Mouse (Mus musculus) hindbrain, embryonic 16.5 days (tissue): ENCODE measurements at regions not wholly inside any gene's neighbourhood (a gene's known extent, or its start where the extent isn't known, plus 50 kb on each side); places are given as distances from the start of the nearest gene placed in this dataset.
A peak's percentile ranks its signal among the peaks of the same experiment; 100 is the strongest.

Source experiments
- ATAC-seq: fragments of 200-750 bp; cut with Nextera tagmentation; 2 replicates; pipeline ENCODE4 v1.8.0; 2017; ENCODE audit warnings: moderate TSS enrichment, moderate library complexity
- H3K27ac ChIP-seq: fragments of 300-500 bp; sonication (generic); 2 replicates; pipeline ENCODE4 v1.5.1; 2014; ENCODE audit warnings: low read depth, mild to moderate bottlenecking, control low read depth, low read length, moderate library complexity
- H3K27me3 ChIP-seq: fragments of 300-500 bp; sonication (generic); replicated peaks from 2 replicates; pipeline ENCODE4 v1.6.1; 2014; ENCODE audit warnings: low read length; ENCODE audit not compliant: control insufficient read depth, insufficient read depth
- H3K36me3 ChIP-seq: fragments of 300-500 bp; sonication (generic); 2 replicates; pipeline ENCODE4 v1.6.1; 2014; ENCODE audit warnings: mild to moderate bottlenecking, low read length, moderate library complexity, mixed read lengths; ENCODE audit not compliant: control insufficient read depth, insufficient read depth
- H3K4me1 ChIP-seq: fragments of 300-500 bp; sonication (generic); 2 replicates; pipeline ENCODE4 v1.6.1; 2014; ENCODE audit warnings: low read depth, low read length; ENCODE audit not compliant: control insufficient read depth, insufficient read depth
- H3K4me2 ChIP-seq: fragments of 300-500 bp; sonication (generic); 2 replicates; pipeline ENCODE4 v1.6.1; 2014; ENCODE audit warnings: mild to moderate bottlenecking, low read length, control low read depth, moderate library complexity
- H3K4me3 ChIP-seq: fragments of 300-500 bp; sonication (generic); 2 replicates; pipeline ENCODE4 v1.5.1; 2014; ENCODE audit warnings: mild to moderate bottlenecking, low read length, control low read depth, moderate library complexity
- H3K9ac ChIP-seq: fragments of 300-500 bp; sonication (generic); 2 replicates; pipeline ENCODE4 v1.6.1; 2014; ENCODE audit warnings: low read depth, mild to moderate bottlenecking, control low read depth, low read length, moderate library complexity
- H3K9me3 ChIP-seq: fragments of 300-500 bp; sonication (generic); 2 replicates; pipeline ENCODE4 v1.6.1; 2014; ENCODE audit warnings: mild to moderate bottlenecking, low read length, moderate library complexity; ENCODE audit not compliant: control insufficient read depth
- WGBS: fragments of 180-500 bp; shearing (Covaris S2); extraction: QIAGEN DNeasy Blood & Tissue Kit; methylation state at CpG from one replicate; pipeline ENCODE4 v1.1.7; 2014; 5-methylcytosine and 5-hydroxymethylcytosine counted together

DNA sequence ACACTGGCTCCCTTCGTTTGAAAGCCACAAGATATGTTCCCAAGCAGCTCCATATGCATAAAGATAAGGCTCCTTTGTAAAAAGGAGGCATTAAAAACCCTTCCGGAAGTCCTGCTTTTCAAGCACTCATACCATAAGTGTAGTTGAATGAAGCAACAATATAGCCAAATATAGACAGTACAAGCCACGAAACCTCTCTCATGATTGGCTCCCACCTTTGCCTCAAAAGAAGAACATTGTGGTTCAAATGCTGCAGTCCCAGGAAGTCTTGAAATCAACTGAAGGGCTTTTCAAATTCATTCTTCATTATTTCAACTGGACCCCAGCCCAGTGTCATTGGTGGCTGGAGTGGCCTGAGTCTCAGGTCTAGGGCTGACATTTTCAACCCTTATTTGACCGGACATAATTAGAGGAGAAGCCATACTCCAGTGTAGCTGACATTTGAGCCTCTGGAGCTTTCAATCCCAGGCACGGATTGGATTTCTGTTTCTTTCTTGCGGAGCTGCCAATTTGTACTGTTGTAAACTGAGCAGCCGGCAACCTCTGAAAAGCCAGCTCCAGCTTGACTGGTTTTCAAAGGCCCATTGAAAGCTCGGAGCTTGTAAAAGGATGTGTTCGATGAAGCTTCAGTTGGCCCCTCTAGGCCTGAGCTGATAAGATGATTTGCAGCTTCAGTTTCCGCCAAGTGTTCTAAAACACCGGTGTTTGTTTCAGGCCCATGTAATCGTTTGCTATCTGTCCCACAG is 105.4 kb downstream of the Tmsb4x start:
- 0 out of 2 replicates have a peak, but pooled peaks have one; percentile 27 for ATAC-seq
- H3K4me1 ChIP-seq: 0 out of 2 replicates have a peak, but pooled peaks cover 3% of the 10 kb centered on the region
- no peaks in the 10 kb centered on the region for H3K9me3 ChIP-seq
- H3K27ac ChIP-seq: no peak overlapping the region
- no peaks in the 10 kb centered on the region for H3K36me3 ChIP-seq
- H3K4me3 ChIP-seq: no peak overlapping the region
- no peak overlapping the region for H3K9ac ChIP-seq
- H3K4me2 ChIP-seq: no peak overlapping the region
- WGBS: 39% methylated on average over 12 of the region's 12 CpGs
- H3K27me3 ChIP-seq: peaks cover 16% of the 10 kb centered on the region

GRCm38 (mm10) chrX:167101929-167102328 is 107.2 kb downstream of the Tmsb4x start:
- no peak overlapping the region for H3K4me3 ChIP-seq
- peaks cover 16% of the 10 kb centered on the region for H3K27me3 ChIP-seq
- ATAC-seq: no peak
- 64% methylated on average over 2 of the region's 2 CpGs for WGBS
- H3K4me1 ChIP-seq: 0 out of 2 replicates have a peak, but pooled peaks cover 3% of the 10 kb centered on the region
- H3K9me3 ChIP-seq: no peaks in the 10 kb centered on the region
- H3K27ac ChIP-seq: no peak overlapping the region
- no peaks in the 10 kb centered on the region for H3K36me3 ChIP-seq
- no peak overlapping the region for H3K4me2 ChIP-seq
- H3K9ac ChIP-seq: no peak overlapping the region

GRCm38 (mm10) chrX:167099411-167099810 is 109.7 kb downstream of the Tmsb4x start:
- 56% methylated on average over 6 of the region's 6 CpGs for whole genome bisulfite sequencing
- H3K27ac ChIP-seq: no peak overlapping the region
- no peaks in the 10 kb centered on the region for H3K36me3 ChIP-seq
- peaks cover 15% of the 10 kb centered on the region for H3K27me3 ChIP-seq
- H3K9me3 ChIP-seq: no peaks in the 10 kb centered on the region
- no peak overlapping the region for H3K9ac ChIP-seq
- no peak overlapping the region for H3K4me3 ChIP-seq
- no peak for ATAC-seq
- H3K4me1 ChIP-seq: 0 out of 2 replicates have a peak, but pooled peaks cover 3% of the 10 kb centered on the region
- no peak overlapping the region for H3K4me2 ChIP-seq

- Histone ChIP-seq H3K27me3 (peaks cover 12% of the 10 kb centered on the region), H3K4me2 (no peak overlapping the region), H3K4me3 (no peak overlapping the region), H3K27ac (no peak overlapping the region), H3K36me3 (no peaks in the 10 kb centered on the region), H3K4me1 (0 out of 2 replicates have a peak, but pooled peaks cover under 1% of the 10 kb centered on the region), H3K9ac (no peak overlapping the region), H3K9me3 (no peaks in the 10 kb centered on the region)
- ATAC-seq: no peak
- 77% methylated on average over 3 of the region's 3 CpGs for WGBS
Observed at GRCm38 (mm10) chrX:167098914-167099313, 110.2 kb downstream of the Tmsb4x start.

- no peaks in the 10 kb centered on the region for H3K4me1 ChIP-seq
- H3K9ac ChIP-seq: no peak overlapping the region
- H3K9me3 ChIP-seq: no peaks in the 10 kb centered on the region
- H3K27me3 ChIP-seq: peaks cover 3% of the 10 kb centered on the region
- H3K27ac ChIP-seq: no peak overlapping the region
- WGBS: 88% methylated on average over 1 of the region's 1 CpGs
- no peak overlapping the region for H3K4me2 ChIP-seq
- no peak for ATAC-seq
- H3K36me3 ChIP-seq: no peaks in the 10 kb centered on the region
- H3K4me3 ChIP-seq: no peak overlapping the region
Observed at GRCm38 (mm10) chrX:167091841-167092240, 117.3 kb downstream of the Tmsb4x start.

DNA sequence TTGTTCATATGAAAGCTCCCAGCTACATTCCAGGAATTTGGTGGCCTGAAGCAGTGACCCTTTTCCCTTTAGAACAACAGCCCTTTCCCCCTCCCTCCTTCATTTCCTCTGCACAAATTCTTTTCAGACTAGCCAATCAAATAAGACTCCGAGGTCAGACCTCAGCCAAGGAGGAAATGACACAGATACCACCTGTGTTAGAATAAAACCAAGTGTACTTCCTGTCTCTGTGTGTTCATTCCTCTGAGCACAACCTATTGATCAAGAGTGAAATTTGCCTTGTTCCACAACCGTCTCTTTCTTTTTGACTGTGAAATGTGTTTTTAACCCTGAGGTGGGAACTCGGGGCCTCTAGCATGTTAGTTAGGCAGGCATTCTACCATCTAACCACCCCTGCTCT is 120.2 kb downstream of the Tmsb4x start:
- Histone ChIP-seq H3K4me3 (no peak overlapping the region), H3K27me3 (no peaks in the 10 kb centered on the region; the same call in 1 of the 2 replicates)
- WGBS: 40% methylated on average over 3 of the region's 3 CpGs

DNA sequence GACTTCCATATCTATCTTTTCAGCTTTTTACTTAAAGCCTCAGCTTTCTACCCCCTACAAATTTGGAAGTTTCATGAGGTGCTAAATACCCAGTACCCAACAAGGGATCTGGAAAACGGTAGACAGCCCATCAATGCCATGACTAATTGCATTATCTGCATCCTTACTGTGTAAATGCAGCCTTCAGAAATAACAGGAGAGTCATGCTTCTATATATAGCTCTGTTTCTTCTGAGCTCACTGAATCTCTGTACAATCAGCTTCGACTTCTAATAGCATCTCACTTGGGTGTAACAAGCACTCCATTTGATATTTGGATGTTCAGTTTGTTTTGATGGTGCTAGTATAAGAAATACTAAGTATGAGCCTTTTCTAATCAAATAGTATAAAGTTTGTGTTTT is 120.7 kb downstream of the Tmsb4x start:
- Histone ChIP-seq H3K4me2 (no peak overlapping the region), H3K4me1 (no peaks in the 10 kb centered on the region), H3K36me3 (no peaks in the 10 kb centered on the region), H3K27ac (no peak overlapping the region), H3K9ac (no peak overlapping the region), H3K9me3 (no peaks in the 10 kb centered on the region), H3K4me3 (no peak overlapping the region), H3K27me3 (no peaks in the 10 kb centered on the region; the same call in 1 of the 2 replicates)
- WGBS: 37% methylated on average over 2 of the region's 2 CpGs
- ATAC-seq: no peak

More for the DNA sequence above, 120.2 kb downstream of the Tmsb4x start:
- Histone ChIP-seq H3K36me3 (no peaks in the 10 kb centered on the region), H3K9me3 (no peaks in the 10 kb centered on the region), H3K9ac (no peak overlapping the region), H3K27ac (no peak overlapping the region), H3K4me2 (no peak overlapping the region), H3K4me1 (no peaks in the 10 kb centered on the region)
- no peak for ATAC-seq

DNA sequence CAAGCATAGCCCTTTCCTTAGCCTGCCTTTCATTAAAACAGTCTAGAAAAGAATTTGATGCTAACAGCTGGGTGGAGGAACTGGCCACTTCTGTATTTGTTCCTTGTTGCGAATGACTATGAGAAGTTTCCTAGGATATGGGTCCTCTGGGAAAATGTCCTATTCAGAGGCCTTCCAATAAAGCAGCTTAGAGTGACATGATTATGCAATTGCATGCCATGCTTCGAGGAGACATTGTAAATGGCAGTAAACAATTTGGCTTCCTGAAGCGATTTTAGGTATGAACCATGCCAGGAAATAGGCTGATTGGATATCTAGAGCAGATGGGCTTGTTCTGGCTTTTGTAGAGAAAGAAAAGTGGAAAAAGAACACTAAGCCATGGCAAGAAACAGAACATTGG is 128.3 kb downstream of the Tmsb4x start:
- Histone ChIP-seq H3K9ac (no peak overlapping the region), H3K4me3 (no peak overlapping the region), H3K4me1 (no peaks in the 10 kb centered on the region), H3K9me3 (no peaks in the 10 kb centered on the region), H3K4me2 (no peak overlapping the region), H3K27me3 (peaks cover 3% of the 10 kb centered on the region; the same call in 1 of the 2 replicates), H3K36me3 (no peaks in the 10 kb centered on the region), H3K27ac (no peak overlapping the region)
- 43% methylated on average over 3 of the region's 3 CpGs for WGBS
- ATAC-seq: no peak

- no peak overlapping the region for H3K4me3 ChIP-seq
- no peaks in the 10 kb centered on the region for H3K36me3 ChIP-seq
- no peaks in the 10 kb centered on the region for H3K9me3 ChIP-seq
- ATAC-seq: no peak
- WGBS: 77% methylated on average over 2 of the region's 2 CpGs
- peaks cover 2% of the 10 kb centered on the region; the same call in 1 of the 2 replicates for H3K27me3 ChIP-seq
- no peak overlapping the region for H3K27ac ChIP-seq
- H3K4me2 ChIP-seq: no peak overlapping the region
- H3K9ac ChIP-seq: no peak overlapping the region
- no peaks in the 10 kb centered on the region for H3K4me1 ChIP-seq
Observed at GRCm38 (mm10) chrX:167069075-167069474, 140.0 kb downstream of the Tmsb4x start.
